Mouse (Mus musculus): Measurements from ENCODE around the gene Slc24a3.

The Slc24a3 gene

GRCm38 (mm10) chr2:145460854-145461423, 293.4 kb downstream of the Slc24a3 start:
- no peak for DNase-seq

- no peak for DNase-seq
Measured at GRCm38 (mm10) chr2:145462253-145462652, 294.7 kb downstream of the Slc24a3 start.

GRCm38 (mm10) chr2:145468701-145469325, 301.3 kb downstream of the Slc24a3 start:
- no peak for DNase-seq

DNA sequence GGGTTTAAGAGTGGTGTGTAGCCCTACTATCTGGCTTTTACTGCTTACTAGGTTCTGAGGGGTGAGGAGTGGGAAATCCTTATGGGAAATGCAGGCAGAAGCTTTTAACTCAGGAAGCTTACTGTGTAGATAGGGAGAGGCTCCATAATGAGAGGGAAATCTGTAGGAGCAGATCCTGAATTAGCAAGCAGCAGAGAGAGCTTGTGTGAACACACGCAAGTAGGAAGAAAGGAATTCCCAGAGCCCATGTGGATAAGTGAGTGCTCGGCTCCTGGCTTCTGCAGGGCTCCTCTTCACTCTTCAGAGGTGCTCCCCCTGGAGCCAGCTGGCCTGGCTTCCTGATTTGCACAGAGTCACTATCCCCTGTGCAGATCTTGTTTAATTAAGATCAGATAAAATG, 309.9 kb downstream of the Slc24a3 start:
- DNase-seq: no peak

DNA sequence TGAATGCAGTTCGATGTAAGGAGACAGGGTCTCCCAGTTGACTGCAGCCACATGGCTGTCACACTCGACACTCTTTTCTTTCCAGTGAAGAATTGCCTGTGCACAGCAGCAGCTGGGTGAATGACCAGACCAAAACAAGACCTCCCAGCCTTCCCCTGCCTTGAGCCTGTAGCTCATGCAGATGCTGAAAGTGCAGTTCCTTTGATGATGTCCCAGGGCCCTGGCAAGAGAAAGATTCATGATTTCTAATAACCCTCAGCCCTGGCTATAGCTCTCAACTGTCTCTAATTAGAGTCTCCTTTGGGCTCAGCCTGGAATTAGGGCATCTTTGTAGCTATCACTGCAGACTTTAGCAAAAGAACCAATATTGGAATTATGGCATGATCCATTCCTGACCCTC, 312.1 kb downstream of the Slc24a3 start:
- DNase-seq: no peak

DNA sequence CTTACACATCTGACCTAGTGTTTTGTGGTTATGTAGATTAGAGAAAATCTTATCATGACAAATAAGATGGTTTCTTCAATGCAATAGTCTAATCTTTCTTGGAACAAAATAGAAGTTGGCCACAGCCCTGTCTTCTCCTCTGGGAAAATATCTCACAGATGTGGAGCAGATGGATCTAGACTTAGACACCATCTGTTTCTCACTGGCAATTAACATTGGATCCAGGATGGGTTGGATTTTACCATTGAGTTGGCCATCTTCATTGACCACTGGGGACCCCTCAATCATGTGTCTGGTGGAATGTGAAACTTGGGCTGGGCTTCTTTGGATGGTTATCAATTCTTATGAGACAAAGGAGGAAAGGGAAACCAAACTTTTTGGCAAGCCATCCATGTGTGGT, 332.7 kb downstream of the Slc24a3 start:
- DNase-seq: no peak

- DNase-seq: no peak
Measured at GRCm38 (mm10) chr2:145501472-145501871, 333.9 kb downstream of the Slc24a3 start.

DNA sequence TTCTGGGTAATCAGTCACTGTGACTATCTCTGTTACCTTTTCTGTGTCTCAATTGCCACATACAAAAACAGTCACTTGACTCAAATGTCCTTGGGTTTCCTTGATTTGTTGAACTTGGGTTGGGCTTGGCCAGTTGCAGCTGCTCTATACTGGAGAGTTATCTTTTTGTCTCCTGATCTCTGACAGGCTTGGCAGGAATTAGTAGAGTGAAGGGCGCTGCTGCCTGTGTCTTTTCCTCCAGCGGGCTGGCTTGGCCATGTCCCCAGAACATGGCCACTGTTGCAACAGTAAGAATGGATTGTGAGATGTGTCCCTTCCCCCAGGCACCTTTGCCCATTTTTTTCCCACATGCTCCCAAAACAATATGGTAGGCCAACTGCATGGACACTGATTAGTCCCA, 340.1 kb downstream of the Slc24a3 start:
- no peak for DNase-seq

DNA sequence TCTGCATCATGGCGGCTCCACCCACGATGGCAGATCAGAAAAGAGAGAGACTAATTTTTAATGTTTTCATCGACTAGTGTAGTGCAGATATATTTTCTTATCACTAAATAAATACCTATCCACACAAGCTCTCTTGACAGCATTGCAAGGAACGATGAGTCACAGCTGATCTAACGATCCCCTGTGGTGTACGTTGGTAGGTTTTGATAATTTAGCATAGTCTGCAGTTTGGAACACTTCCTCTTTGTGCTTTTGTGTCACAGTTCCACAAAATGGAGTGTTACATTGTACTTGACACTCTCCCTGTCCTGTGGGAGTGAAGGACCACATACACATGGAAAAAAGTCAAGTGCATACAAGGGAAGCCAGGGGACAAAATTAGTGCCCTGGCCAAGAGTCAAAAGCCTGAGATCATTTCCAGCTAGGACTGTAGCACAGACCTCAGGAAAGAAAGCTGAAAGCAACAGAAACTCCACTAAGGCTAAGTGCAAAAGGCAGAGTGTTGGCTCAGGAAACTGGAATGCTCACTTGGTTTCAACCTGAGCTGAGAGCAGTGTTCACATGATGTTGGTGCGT, 343.2 kb downstream of the Slc24a3 start:
- DNase-seq: no peak

DNA sequence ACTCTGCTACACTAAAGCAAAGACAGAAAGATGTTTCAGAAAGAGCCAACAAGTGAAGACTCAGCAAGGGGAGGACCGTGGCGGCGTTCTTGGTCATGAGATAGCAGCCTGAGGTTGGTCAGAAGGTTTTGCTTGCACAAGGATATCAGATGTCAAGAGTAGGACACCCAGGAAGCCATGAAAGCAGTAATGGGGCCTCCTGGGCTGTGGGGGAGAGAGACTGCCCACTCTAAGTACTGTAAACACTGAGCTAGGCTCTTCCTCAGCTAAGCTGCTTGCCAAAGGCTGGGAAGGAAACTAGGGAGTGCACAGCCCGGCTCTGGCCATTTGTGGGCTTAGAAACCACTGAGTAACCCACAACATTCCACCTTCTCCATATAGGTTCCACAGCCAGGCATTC, 348.4 kb downstream of the Slc24a3 start:
- no peak for DNase-seq

GRCm38 (mm10) chr2:145517346-145517745, 349.8 kb downstream of the Slc24a3 start:
- DNase-seq: no peak

DNA sequence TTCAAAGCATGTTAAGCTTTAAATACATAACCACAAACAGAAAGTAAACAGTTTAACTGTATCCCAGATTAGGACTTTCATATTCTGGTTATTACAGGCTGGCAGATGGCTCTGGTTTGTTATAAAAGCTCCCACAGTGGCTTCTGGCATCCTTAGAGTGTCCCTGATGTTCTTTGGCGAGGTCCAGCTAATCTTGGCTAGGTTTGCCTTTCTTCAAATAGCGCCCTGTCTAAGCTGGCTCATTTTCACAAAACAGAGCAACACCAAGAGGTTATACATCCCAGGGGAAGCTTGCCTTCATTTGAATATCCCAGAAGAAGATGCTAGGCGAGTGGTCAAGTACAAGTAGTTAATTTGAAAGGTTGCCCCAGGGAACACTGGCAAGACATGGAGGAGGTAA, 354.5 kb downstream of the Slc24a3 start:
- no peak for DNase-seq

DNA sequence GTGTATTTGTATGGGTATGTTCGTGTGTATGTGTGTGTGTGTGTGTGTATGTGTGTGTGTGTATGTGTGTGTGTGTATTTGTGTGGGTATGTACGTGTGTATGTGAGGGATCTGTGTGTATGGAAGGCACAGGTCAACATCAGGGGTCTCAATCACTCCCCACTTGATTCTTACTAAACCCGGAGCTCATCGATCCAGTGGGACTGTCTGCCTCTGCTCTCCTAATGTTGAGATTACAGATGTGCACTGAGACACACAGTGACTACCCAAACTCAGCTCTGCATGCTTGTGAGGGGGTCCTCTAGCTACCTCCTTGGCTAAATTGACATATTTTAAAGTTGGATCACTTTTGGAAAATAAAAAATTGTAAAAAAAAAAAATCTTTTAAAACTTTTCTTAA, 355.8 kb downstream of the Slc24a3 start:
- DNase-seq: no peak

GRCm38 (mm10) chr2:145527151-145527550, 359.6 kb downstream of the Slc24a3 start:
- DNase-seq: no peak

DNA sequence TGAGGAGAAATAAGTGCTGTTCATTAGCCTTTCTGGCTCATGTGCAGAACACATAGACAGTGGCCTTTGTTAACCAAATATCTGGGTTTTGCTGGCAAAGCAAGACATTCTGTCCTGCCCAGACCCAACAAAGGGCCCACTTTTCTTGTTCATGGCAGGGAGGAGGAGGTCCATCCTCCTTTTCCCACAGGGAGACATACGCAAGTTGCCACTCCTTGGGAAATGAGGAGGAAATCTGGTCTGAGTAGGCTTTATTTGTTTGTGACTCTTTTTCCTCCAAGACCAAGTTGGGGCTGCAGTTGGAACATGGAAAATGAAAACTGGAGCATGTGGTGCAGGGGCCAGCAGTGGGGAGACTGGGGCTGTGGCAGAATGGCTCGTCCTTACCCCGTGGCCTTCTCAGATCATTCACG, 363.4 kb downstream of the Slc24a3 start:
- DNase-seq: no peak

DNA sequence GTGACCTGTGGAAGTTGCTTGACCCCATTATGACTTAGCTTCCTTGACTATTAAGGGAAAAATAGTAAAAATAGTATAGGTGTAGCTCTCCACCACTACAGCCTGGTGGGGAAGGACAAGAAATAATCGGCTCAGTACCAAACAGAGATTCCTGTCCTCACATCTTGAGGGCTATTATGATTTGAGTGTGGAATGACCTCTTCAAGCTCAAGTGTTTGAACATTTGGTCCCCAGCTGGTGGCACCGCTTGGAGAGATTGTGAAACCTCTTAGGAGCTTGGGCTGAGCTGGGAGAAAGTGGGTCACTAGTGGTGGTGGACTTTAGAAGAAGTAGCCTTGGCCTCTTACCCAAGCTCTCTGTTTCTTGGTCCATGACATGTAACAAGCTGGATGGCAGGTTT, 365.5 kb downstream of the Slc24a3 start:
- no peak for DNase-seq

DNA sequence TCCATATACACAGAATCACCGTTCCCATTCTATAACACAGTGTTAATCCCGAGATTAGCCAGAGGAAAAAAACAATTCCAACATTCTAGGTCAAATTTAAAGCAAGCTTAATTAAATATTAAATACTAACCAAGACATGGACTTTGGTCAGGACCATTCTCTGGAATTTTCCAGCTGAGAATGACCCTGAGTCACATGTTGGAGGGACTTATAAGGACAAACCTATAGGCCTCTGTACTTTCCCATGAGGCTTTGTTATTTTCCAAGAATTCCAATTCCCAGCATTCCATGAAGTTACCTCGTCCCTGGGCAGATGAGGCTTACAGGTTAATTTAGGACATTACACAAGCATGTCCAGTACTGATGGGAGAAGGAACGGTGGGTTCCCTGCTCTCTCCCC, 367.8 kb downstream of the Slc24a3 start:
- DNase-seq: no peak

DNA sequence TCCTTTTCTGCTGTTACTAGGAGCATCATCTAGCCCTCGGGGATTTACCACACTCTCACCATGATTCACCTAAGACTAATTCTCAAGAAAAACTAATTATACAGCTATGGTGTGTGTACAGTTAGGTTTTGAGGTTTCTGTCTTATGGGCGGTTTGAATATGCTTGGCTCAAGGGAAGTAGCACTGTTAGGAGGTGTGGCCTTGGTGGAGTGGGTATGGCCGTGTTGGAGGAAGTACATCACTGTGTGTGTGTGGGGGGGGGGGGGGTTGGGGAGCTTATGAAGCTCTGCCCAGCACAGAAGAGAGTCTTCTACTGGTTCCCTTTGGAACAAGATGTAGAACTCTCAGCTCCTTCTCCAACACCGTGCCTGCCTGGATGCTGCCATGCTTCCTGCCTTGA, 368.2 kb downstream of the Slc24a3 start:
- DNase-seq: no peak

DNA sequence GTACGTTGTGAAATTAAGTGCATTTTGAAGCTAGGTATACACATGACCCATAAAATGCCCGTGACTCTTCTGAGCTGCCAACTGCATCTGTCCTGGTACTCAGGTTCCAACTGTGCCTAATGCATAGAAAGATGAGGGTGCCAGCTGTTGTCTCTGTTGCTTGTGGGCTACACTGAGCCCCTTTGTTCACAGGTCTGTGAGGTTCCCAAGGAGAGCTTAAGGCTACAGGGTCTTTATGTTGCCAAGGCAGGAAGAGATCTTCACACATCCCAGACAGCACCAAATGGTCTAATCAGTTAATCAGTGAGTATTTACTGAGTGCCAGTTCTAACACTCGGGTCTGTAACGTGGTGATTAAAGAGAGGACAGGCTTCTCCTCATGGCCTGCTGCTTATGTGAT, 369.4 kb downstream of the Slc24a3 start:
- no peak for DNase-seq

DNA sequence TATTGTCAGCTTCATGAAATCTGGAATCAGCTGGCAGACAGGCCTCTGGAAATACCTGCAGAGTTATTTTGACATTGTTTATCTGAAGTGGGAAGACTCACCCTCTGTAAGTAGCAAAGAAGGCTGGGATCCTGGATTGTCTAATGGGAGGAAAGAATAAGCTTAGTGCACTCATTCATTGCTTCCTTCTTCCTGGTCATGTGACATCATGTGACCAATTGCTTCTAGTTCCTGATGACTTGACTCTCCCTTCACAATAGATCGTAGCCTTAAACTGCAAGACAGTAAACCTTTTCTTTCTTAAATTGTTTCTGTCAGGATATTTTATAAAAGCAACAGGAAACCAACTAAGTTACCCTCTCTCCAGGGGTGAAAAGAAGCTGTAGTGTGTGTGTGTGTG, 374.1 kb downstream of the Slc24a3 start:
- no peak for DNase-seq

- no peak for DNase-seq
Measured at GRCm38 (mm10) chr2:145546071-145546470, 378.5 kb downstream of the Slc24a3 start.

DNA sequence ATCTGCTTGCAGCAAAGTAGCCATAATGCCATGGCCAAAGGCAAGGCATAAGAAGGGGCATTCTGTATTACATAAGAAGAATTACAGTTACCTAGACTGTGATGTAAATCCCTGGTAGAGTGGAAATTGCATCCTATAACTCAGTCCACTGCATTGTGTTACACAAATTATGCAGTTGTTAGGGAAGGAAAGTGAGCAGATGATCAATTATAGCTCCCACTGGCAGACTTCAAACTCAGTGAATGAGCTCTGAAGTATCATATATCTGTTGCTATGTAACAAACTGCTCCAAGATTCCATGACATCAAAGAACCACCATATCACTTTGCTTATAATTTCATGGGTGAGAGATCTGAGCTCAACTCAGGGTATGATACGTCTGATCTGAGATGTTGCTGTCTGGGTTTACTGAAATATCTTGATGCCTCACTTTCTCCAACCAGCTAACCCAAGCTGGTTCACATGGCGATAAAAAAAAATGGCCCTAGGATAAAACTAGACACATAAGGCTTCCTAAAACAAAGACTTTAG, 387.2 kb downstream of the Slc24a3 start:
- DNase-seq: no peak

GRCm38 (mm10) chr2:145555713-145556112, 388.2 kb downstream of the Slc24a3 start:
- DNase-seq: no peak

DNA sequence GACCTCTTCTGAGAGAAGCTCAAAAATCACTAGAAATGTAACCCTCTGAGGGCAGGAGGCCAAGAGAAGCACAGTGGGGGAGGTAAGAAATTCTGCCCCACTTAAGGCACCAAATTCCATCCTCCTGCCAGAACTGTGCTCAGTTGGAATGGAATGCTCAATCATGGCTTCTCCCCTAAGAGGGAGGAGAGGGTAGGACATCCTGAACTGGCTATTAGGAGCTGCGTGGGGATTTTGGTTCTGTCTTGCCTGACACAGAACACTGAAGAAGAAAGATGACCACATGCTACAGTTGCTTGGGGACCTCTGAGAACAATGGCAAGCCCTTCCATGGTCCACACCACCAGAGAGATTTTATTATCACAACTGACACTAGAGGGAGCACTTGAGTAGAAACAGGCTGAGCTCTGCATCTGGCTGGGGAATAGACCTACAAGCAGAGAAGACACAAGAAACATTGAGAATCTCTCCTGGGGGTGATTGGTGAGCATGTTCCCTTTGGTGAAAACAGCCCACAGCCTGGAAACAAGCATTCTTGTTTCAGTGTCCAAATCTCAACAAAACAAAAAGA, 389.9 kb downstream of the Slc24a3 start:
- DNase-seq: no peak
